Mouse (Mus musculus) cerebellum, postnatal 36 days (tissue): ENCODE measurements around the gene Col4a3.
A peak's percentile ranks its signal among the peaks of the same experiment; 100 is the strongest.

ENCODE experiments used
- DNase-seq, 2 experiments: peaks; one replicate each; pipeline ENCODE4 v3.0.0; 2021 to 2022; ENCODE audit warnings: mixed read lengths in 2 of 2

Gene Col4a3

DNA sequence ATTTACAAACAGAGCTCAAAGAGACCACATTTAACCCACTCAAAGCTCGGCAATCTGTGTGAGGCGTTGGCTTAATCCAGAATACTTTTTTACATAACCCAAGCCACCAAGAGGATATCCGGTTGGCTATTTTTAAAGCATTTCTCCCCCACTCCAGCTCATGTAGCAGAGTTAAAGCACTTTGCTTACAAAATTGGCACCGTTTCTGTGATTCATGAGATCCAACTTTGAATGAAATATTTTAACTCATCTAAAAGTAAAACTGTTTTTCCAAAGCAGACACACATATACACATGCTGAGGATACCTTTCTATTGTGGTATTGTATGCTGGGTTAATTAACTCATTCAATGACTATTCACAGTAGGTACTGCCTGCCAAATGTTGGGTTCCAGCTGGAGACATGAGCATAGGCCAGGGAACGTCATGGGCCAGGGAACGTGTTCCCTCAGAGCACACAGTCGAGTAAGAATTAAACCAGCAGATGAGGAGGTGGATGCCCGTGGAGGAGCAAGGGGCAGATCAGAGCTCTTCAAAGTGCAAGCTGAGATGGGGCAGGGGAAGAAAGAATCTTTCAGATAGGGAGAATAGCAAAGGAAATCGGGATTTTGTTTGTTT is 22.0 kb downstream of the Col4a3 start:
- no peak for DNase-seq

DNA sequence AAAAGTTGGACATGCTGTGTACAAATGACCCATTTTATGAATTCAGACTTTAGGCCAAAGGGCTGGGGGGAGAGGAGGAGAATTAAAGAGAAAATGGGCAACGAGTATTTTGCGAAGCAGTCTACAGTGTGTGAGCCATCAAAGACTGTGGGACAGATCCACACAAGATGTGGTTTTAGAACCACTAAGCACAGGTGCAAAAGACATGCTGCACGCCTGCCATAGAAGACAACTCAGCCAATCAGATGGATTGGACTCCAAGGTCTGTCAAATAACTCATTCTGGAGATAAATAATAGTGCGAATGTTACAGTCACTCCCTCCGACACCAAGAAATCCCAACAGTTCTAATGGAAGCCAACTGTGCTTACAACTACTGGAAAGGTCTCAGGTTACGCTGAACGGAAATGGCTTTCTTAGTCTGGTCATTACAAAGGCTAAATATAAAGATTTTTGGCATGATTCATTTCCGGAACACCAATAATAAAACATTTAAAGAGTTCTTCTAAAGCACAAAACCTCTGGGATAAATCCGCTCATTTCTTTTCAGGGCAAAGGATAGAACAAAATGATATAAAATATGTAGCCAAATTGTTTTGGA is 25.4 kb downstream of the Col4a3 start:
- DNase-seq: no peak

DNA sequence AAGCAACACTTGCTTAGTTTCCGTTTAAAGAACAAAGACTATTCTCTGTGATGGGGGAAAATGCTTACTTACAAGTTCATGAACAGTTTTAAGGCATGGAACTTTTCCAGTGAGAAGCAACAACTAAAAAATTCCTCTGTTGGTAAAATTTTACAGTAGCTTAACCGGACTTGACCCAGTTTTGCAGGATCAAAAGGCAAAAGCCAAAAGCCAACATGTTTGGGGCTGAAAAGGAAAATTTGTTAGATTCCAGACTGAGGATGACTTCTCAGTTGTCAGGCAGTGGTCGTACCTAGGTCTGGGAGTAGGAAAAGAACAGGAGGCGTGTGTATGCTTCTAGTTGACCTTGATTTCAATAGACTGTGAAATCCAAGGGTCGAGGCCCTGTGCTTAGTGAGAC is 31.3 kb downstream of the Col4a3 start:
- no peak for DNase-seq

DNA sequence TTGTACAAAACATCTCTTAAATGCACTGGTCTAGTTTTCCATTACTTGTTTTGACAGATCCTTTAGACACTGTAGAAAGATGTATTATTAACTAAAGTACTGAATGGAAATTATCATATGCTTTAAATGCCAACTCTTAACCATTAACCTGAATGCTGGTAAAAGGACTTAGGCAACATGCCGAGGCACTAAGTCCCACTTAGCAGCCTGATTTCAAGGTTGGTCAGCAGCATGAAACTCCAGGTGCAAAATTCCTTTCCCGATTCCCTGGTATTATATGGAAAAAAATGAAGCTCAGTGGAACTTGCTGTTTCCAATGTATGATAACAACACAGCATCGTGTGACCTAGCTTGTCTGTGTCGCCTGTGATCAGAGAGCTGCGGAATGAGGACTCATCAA is 31.9 kb downstream of the Col4a3 start:
- no peak for DNase-seq

DNA sequence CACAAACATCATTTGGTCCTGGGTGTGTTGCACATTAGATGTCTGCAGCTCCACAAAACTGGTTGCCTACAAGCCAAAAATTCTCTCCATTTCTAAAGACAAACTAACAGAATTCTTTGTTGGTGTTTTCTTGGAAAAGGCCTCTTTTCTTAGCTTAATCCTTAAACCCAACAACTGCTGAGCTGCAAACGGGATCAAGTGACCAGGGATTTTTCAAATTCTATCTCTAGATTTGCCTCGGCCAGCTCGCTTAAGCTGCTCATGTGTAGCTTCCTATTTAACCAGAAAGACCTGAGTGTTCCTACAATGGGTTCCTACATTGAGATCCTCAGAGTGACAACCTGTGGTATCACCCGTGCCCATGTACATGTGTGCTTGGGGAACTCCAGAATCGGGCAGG is 33.3 kb downstream of the Col4a3 start:
- DNase-seq: no peak

DNA sequence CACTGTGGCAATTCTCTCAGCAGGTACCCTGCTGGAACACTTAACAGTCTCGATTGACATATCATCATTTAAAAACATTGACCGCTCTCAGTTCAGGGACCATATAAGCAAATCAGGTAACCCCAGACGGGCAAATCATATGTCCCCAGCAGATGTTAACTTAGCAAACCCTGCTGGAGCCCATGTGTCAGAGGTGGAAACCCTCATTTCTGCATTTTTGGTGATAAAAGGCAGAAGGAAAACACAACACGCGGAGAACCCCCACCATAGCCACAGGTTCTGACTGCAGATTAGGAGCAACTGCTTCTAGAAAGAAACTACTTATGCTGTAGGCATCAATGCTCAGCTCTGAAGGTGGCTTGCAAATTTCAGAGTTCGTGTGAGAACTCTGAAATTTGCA is 38.2 kb downstream of the Col4a3 start:
- no peak for DNase-seq

DNA sequence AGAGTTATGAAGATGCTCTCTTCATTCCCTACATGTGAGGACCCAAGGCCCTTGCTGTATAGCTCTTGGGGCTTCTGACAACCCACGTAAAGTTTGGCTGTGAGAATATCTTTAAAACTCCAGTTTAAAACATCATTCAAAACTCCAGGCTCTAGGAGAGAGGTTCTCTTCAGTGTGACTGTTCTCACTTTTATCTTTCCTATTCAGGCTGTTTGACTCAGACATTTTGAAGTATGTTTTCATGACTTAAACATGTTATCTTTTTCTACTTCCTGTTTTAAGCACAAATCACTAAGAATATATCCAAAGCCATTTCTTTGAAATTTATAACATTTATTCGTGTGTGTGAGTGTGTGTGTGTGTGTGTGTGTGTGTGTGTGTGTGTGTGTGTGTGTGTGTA is 38.8 kb downstream of the Col4a3 start:
- DNase-seq: no peak

DNA sequence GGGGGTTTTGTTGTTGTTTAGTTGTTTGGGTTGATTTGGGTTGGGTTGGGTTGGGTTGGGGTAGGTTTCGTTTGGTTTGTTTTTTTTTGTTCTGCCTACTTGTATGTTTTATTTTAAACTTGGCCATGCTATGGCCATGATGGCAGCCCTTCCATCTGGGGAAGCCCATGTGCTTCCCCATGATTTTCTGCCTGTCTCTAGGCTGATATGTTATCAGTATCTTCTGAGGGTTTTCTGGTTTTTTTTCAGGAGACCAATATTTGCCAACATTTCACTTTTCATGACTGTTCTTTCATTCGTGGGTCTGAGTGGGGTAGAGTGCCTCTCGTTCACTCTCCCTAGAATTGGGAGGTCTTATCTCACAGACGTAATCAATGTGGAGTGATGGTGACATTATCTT is 40.9 kb downstream of the Col4a3 start:
- no peak for DNase-seq

DNA sequence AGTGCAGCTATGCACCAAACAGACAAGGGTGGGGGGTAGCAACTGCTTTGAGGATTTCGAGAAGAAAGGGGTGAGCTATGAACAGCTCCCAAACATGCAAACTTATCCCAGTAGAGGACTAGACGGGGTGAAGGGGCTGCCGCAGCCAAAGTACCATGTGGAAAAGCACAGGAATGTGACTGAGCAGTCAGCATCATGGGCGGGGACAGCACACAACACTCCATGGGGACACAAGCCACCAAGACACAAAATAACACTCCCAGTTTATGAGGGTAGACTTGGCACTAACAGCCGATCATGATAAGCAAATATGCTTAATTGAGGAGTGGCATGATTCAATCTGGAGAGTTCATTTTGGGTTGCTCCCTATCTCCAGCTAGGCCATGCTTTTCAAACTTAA is 42.8 kb downstream of the Col4a3 start:
- no peak for DNase-seq

DNA sequence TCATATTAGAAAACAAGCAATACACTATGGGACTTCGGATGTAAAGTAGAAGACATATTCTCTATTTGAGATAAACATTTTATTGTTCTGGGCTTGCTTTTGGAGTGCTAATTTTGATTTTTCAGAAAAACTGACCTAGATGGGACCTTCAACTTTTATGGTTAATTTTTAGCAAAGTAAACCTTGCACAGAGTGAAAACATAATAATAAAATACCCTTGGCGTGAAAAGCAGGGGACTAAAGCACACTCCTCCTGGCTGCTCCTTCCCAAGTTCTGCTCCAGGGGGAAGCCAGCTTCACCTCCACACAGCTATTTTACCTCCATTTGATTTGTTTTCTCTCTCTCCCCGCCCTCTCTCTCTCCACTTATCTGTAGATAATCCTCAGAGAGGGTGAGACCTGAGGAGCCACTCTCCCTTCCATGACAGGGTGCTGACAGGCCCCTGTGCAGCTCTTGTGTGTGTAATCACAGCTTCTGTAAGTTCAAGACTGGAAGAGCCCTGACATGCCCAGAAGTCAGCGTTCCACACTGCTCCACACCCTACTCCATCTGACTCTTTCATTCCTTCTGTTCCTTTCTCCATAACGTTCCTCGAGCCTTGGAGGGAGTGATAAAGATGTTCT is 44.6 kb downstream of the Col4a3 start:
- no peak for DNase-seq

DNA sequence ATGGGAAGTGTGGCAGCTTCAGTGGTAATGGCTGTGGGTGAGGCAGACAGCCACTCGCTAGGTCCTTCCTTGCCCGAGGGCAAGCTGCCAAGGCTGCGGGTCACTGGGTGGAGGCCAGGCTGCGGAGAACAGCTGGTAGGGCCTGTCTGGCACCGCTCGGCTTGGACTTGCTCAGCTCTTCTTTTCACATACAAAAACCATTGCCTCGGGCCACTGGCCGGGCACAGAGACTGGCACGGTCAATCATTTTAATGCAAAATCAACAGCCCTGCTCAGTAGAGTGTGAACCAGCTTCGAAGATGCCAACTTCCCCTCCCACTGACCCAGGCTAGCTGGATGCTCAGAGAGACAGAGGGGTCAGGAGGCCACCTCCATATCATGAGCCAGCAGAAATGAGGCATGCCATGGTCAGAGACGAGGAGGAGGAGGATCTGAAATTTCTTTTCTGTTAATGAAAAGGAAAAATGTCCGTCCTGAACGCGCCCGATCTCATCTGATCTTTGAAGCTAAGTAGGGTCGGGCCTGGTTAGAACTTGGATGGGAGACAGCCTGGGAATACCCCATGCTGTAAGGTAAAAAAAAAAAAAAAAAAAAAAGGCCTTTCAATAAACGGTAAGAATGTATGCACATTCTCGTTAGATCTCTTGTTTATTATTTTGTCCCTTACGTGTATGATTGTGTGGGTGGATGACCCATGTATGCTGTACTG is 48.0 kb downstream of the Col4a3 start:
- peak; percentile 55 to 68 for DNase-seq

DNA sequence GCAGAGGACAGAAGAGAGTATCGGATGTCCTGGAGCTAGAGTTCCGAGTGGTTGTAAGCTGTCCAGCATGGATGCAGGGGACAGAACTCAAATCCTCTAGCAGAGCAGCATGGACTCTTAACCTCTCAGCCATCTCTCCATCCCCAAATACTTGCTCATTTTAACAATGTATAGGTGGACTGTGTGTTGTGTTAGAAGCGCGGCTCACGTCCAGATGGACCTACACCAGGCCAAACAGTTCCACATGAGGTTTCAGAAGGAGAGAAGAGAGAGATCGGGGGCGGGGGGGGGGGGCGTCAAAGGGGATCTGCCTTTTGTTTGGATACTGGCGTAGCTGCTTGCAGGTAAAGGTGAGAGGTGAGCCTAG is 48.5 kb downstream of the Col4a3 start:
- no peak for DNase-seq

DNA sequence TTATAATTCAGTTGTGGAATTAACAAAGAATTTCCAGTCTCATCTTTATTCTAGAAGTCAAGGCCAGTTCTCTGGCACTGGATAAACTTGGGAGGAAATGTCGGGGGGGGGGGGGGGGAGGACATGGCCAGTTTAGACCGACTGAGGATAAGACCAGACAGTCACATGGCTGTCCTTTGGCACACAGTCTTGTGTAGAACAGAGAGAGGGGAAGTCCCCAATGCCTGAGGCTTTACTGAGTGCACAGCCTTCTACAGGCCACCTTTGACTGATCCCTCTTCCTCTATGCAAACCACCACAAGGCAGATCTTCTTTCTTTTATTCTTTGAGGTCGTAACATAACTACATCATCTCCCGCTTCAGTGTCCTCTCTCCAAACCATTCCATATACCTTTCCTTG is 49.6 kb downstream of the Col4a3 start:
- no peak for DNase-seq

DNA sequence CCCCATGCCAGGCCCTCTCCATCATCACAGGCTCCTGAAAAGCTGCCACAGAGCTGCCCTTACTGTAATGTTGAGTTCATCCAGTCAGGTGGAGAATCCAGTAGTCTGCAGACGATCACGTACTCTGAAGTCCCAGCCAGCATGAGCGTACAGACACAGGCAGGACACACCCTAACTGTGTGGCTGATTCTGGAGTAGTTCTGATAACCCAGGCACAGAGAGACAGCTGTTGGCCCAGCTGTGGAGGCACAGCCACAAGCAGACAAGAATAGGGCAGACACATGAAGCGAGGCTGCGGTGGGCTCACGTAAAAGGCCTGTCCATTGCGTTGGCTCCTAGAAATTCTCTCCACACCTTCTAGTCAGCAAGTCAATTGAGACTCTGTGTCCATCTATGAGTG is 50.7 kb downstream of the Col4a3 start:
- no peak for DNase-seq

DNA sequence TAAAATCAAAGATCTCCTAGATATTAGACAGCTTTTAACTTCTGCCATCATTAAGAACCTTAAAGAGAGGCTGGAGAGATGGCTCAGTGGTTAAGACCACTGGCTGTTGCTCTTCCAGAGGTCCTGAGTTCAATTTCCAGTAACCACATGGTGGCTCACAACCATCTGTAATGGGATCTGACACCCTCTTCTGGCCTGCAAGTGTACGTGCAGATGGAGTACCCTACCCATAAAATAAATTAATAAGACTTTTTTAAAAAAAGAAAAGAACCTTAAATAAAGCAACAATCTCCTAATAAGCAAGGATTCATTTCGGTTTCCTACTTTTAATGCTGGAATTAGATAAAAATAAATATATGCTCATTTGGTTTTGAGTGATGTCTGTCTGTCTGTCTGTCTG is 51.7 kb downstream of the Col4a3 start:
- no peak for DNase-seq

DNA sequence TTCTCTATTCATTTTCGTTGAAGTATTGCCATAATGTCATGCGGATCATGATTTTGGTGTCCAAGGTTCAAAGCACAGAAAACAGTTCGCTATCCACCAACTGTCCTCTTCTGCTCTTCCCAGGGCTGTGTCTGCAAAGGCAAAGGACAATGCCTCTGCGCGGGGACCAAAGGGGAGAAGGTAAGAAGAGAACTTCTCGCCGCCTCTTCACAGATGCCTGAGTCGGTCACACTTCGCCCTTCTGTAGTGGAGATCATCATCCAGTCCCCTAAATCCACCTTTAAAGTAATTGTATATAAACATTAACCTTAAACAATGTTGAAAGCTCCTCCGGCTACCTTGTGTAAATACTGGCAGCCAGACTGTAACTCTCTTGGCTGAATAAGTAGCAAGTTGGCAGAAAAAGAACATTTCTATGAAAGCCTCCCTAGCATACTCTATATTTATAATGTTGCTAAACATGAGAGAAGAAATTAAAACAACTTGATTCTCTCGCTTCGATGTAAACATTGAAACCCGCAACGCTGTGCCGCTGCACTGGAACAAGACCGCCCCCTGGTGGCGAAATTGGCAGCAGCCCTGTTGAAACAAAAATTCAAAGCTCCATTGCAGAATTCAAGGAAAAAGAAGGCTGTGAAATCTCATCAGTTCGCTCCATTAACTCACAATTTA is 54.7 kb downstream of the Col4a3 start:
- peak; percentile 78 to 79 for DNase-seq

DNA sequence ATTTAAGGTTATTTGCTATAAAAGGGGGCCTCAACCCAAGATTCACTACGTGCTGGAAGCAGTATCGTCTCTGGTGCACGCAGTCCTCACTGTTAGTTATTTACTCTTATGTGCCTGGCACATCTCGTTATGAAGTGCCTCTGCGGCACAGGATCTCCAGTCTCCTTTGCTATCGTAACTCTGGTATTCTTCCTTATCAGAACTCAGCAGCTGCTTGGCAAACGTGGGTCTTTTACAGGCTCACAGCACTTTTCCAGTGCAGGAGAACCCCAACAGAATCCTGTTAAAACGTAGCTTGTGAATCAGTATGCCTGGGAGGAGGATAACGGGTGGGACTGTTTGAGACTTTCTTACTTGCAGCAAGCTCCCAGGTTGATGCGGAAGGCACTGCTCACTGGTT is 61.3 kb downstream of the Col4a3 start:
- DNase-seq: no peak

DNA sequence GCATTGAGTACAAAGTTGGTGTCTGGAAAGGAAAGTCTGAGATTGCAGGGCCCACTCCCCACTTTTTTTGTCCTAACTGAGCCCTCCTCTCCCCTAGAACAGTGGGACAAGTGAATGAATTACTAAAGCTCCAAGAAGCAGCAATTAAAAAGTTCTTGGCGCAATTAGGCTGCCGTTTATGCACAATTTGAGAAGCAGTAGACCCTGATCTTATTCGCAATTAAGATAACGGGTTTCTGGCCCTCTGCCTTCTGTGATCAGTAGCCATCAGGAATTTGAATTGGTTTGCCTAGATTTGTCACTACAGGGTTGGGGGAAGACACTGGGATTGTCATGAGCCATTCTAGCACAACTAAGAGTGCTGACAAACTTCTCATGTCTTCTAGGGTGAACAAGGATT is 64.1 kb downstream of the Col4a3 start:
- no peak for DNase-seq

DNA sequence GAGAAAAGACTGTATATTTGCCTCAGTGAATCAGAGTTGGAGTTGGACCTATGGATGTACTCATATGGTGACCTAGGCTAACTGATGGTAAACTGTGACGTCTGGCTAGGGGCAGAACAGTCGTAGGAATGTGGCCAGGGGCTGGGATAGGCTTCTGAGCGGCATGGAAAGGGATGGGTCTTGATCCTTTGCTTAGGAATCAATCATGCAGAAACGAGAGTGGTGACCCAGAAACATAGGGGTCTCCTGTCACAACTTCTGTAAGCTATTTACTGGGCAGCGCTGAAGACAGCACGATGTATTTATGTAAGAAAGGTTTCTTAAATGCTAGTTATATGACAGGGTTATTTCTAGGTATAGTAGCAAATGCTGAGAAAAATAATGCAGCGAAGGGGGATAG is 67.3 kb downstream of the Col4a3 start:
- DNase-seq: no peak

DNA sequence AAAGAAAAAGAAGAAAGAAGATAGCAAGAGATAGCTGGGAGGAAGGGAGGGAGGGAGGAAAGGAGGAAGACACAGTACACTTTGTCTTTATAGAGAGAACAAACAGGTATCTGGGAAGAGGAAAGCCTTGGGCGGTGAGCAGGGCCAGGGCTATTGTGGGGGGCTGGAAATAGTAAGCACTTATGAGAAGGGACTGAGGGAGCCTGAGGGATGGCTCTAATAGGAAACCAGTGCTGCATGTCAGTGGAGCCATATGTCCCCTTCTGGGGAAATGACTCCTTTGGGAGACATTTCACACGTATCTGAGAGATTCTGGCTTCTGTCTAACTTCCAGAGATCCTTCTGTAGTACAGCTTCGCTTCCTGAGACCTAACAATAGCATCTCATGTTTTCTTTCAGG is 69.7 kb downstream of the Col4a3 start:
- DNase-seq: no peak

DNA sequence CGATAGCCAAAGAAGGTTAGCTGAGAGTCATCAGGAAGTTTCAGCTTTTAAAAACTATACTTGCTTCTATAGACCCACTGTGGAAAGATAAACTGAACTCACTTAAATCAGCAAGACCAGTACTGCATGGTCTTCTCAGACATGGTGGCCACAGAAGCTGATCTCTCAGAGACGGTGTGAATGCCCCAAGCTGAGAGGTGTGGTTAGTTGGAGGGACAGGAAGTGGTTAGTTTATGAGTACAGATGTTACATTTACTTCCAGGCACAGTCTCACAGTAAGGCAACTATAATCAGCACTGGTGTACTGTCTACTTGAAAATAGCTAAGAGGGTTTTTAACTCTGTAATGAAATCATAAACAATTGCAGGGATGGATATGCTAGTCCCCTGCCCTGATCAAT is 75.5 kb downstream of the Col4a3 start:
- DNase-seq: no peak

DNA sequence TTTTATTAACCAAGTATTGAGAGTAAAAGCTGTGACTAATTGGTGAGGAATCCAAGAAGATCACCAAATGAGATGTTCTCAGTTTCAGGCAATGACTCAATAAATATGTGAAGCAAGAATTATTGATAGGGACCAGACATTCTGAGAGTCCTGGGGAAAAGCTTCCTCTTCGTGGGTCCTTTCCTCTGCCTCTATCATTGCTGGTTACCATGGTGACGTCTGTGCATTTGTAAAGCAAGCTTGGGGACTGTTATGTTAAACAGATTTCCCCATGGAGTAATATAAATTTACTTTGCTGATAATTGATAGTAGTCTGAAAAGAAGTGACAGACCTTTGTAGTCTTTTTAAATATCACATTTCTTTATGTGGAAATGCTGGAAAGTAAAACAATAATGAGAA is 76.8 kb downstream of the Col4a3 start:
- no peak for DNase-seq

DNA sequence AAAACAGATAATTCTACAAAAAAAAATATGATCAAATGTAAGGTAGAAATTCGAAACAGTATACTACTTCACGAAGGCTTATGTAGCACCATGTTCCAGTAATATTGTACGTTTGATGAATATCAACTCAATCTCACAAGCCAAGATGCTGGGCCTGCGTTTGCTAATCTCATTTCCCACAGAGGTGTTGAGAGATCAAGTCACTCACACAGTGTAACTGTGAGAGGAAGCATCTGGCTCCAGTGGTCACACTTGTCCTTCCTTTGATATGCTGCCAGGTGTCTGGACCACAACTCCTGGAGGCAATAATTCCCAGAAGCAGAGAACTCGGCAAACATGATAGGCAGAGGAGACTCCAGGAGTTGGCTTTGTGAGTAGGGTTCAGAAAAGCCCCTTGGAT is 99.6 kb downstream of the Col4a3 start:
- no peak for DNase-seq

DNA sequence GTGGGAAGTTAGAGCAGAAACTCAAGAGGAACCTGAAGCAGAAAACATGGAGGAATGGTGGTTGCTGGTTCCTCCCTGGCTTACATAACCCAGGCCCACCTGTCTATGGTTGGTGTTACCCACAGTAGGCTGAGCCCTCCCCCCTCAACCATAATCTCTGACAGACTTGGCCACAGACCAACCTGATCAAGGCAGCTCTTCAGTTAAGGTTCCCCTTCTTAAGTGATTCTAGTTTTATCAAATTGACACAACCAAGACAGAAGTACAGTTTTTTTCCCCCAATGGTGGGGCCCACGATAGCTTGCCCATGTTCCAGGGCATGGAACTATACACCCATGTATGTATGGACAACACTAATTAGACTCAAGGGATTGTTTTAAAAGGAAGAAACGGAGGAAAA is 100.1 kb downstream of the Col4a3 start:
- DNase-seq: no peak
